ENCODE assay signal across 8 mouse cellular contexts in the genomic region with DNA sequence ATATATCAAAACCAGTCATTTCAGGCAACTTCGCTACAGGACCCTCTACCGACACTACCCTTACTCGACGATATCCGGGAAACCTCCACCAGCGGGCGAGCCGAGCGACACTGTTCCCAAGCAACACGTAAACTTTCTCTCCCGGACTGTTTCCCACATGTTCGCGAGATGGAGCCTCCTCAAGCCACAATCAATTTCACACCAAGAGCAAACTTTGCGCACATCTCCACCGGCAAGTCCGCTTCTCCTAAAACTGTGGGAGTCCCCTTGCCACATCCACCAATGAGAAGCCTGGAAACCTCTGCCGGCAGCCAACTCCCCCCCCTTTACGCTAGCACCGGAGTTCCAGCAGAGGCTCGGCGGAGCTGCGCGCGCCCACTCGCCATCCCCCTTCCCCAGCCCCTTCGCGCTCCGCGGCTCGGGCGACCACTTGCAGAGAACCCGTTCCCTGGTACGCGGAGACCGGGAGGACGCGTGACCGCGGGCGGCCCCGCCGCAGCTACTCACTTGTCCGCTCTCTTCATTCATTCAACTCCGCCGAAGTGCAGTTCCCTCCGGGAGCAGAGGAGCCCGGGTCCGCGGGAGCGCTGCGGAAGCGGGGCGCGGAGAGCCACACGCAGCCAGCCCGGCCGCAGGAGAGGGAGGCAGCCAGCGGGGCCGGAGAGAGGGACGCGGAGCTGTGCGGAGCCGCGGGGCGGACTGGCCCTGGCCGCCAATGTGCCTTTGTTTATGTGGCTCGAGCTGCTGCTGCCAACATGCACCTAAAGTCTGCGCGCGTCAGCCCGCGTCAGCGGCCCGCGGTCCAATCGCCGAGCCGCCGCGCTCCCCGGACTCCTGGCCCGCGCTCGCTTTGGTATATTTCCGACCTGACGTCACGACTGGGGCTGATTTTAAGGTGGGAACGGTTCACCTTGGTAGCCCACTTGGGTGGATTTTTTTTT. TPM values are rescaled to one million over a fixed set of nuclear protein-coding genes. Genes with fewer than 3 reads are reported as not detected.
DNase-seq lines count a peak whose midpoint lies in the region; ATAC-seq and TF ChIP-seq lines count a peak whose summit lies in the region.

No protein-coding gene starts in this region.

- 0 out of 2 replicates have a peak, but pooled peaks have one; percentile 17 for TF ChIP-seq CTCF in thymus, adult 2 months (IDR thresholded peaks at IDR 0.05; ENCODE audit: borderline replicate concordance, control insufficient read depth, extremely low read depth, insufficient read depth, low read length, poor library complexity)

- H3K4me3 ChIP-seq in forebrain, embryonic 13.5 days: peak overlapping the region; percentile 81
- H3K4me3 ChIP-seq in neural tube, embryonic 14.5 days (ENCODE audit: low read depth, low read length): peak overlapping the region; percentile 78
- peak overlapping the region; percentile 77 for H3K4me3 ChIP-seq in thymus, adult 2 months (ENCODE audit: control insufficient read depth, insufficient read depth, low read length)

- peak; percentile 87 for ATAC-seq in forebrain, embryonic 13.5 days
- peak; percentile 87 for ATAC-seq in neural tube, embryonic 14.5 days (ENCODE audit: low read depth)

- peaks cover 59% of the 10 kb centered on the region for H3K4me1 ChIP-seq in forebrain, embryonic 13.5 days
- H3K4me1 ChIP-seq in neural tube, embryonic 14.5 days (ENCODE audit: control insufficient read depth, insufficient read depth, low read length): peaks cover 7% of the 10 kb centered on the region; the same call in 1 of the 2 replicates
- H3K4me1 ChIP-seq in thymus, adult 2 months (replicated peaks; ENCODE audit: control insufficient read depth, insufficient read depth, low read length): peaks cover 12% of the 10 kb centered on the region

- H3K36me3 ChIP-seq in forebrain, embryonic 13.5 days (ENCODE audit: poor library complexity, severe bottlenecking): no peaks in the 10 kb centered on the region
- no peaks in the 10 kb centered on the region for H3K36me3 ChIP-seq in neural tube, embryonic 14.5 days (ENCODE audit: control insufficient read depth, insufficient read depth, low read length)
- no peaks in the 10 kb centered on the region for H3K36me3 ChIP-seq in thymus, adult 2 months (ENCODE audit: control insufficient read depth, insufficient read depth, low read length)

- intact Hi-C loops in heart, postnatal 10 days (cut with DNase I): loop anchor here (5.0 to 10.0 kb wide), 2 partner anchors 203 to 1000 kb away; no protein-coding TSS in a partner anchor

- no peaks in the 10 kb centered on the region; the same call in 1 of the 2 replicates for H3K9me3 ChIP-seq in forebrain, embryonic 13.5 days (replicated peaks)
- H3K9me3 ChIP-seq in neural tube, embryonic 14.5 days (ENCODE audit: control insufficient read depth, low read length): no peaks in the 10 kb centered on the region

- WGBS in forebrain, embryonic 13.5 days: under 1% methylated on average over 87 of the region's 88 CpGs
- under 1% methylated on average over 82 of the region's 88 CpGs for WGBS in neural tube, embryonic 14.5 days
- 1% methylated on average over 88 of the region's 88 CpGs for WGBS in thymus, adult 2 months

- peaks cover 43% of the 10 kb centered on the region for H3K27me3 ChIP-seq in forebrain, embryonic 13.5 days
- peaks cover 39% of the 10 kb centered on the region for H3K27me3 ChIP-seq in neural tube, embryonic 14.5 days (ENCODE audit: control insufficient read depth, insufficient read depth, low read length)
- H3K27me3 ChIP-seq in thymus, adult 2 months (ENCODE audit: control insufficient read depth, insufficient read depth, low read length): peaks cover 23% of the 10 kb centered on the region

- H3K4me2 ChIP-seq in forebrain, embryonic 13.5 days: peak overlapping the region; percentile 100
- H3K4me2 ChIP-seq in neural tube, embryonic 14.5 days (ENCODE audit: low read depth, low read length): peak overlapping the region; percentile 98

- DNase-seq in CD4-positive, CD25-positive, alpha-beta regulatory T cell, adult 2 months (ENCODE audit: low read depth, low spot score): peak; percentile 88
- peak; percentile 93 for DNase-seq in brain, adult 2 months (ENCODE audit: low read depth, low spot score)
- DNase-seq in heart, postnatal 10 days: peak; percentile 79 to 86
- peak; percentile 74 to 85 for DNase-seq in kidney, postnatal 4 days
- peak; percentile 84 to 88 for DNase-seq in lung, adult 18-20 months
- DNase-seq in thymus, adult 2 months: peak; percentile 69

- H3K9ac ChIP-seq in forebrain, embryonic 13.5 days: peak overlapping the region; percentile 77
- H3K9ac ChIP-seq in neural tube, embryonic 14.5 days (replicated peaks; ENCODE audit: low read depth, low read length): peak overlapping the region; percentile 63

- H3K27ac ChIP-seq in forebrain, embryonic 13.5 days: peak overlapping the region; percentile 65
- H3K27ac ChIP-seq in neural tube, embryonic 14.5 days (ENCODE audit: low read depth, low read length): peak overlapping the region; percentile 57
- no peak overlapping the region for H3K27ac ChIP-seq in thymus, adult 2 months (ENCODE audit: control insufficient read depth, insufficient read depth, low read length)

- TF ChIP-seq POLR2A in thymus, adult 2 months (IDR thresholded peaks at IDR 0.05; ENCODE audit: control insufficient read depth, extremely low read depth, insufficient read depth, low read length, poor library complexity): peak; percentile 39; the same call in 1 of the 2 replicates

RNA-seq across cellular contexts. Expression of a gene that starts 9.3 kb away (rescaled TPM):
- polyA plus RNA-seq in forebrain, embryonic 13.5 days (2015; fragmentation: Nextera tagmentation; extraction: Ambion mirVana): 14.2 and 20.7 TPM in 2 replicates
- 1 to 10 TPM; 2.3 TPM for total RNA-seq in heart, postnatal 10 days (2021)
- polyA plus RNA-seq in neural tube, embryonic 14.5 days (2014; fragmentation: Nextera tagmentation; extraction: Ambion mirVana): 24.7 and 25.6 TPM in 2 replicates
- 1.7 and 2.0 TPM in 2 replicates for polyA plus RNA-seq in thymus, adult 2 months (2012; rRNA removed)
